Comparison of ENCODE assay signal across 8 mouse cellular contexts in the genomic region with DNA sequence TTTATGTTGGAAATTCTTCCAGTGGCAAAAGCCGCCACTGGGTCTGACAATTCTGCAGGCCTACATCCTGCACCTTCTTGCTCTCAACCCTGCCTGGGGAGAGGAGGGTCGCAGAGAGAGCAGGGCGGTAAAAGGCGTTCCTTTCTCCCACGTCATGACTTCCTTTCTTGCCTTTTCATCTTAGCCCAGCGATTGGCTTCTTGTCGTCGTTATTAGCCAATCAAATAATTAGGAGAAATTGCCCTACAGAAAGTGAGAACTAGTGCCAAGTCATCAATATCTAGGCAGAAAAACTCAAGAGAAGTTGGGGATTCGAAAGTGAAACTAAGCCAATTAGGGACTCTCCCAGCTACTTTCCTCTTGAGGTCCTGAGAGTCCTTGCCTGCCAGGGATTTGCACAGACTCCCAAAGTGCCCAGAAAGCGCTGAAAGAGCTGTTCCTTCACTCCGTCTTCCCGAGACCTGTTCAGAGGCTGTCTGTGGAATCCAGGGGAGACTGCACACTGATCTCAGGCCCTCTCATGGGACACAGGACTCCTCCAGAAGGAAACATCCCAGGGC. TPM values are rescaled to one million over a fixed set of nuclear protein-coding genes. Genes with fewer than 3 reads are reported as not detected.
DNase-seq lines count a peak whose midpoint lies in the region; ATAC-seq and TF ChIP-seq lines count a peak whose summit lies in the region.
"Not testable (repeated sequence)": the region's sequence is repeated elsewhere in the genome, so short reads cannot be mapped to it uniquely, and the experiment has no call there.

A gene (minus strand): TSS at position 138 of the 560 bp plus-strand sequence.
A gene (plus strand): TSS at position 352 of the 560 bp plus-strand sequence.

- WGBS in hindbrain, embryonic 12.5 days = 1% methylated on average over 12 of the region's 12 CpGs
- WGBS in lung, embryonic 16.5 days = under 1% methylated on average over 12 of the region's 12 CpGs
- WGBS in olfactory bulb, adult 2 months = 0% methylated on average over 12 of the region's 12 CpGs

- peak; percentile 55; the same call in 1 of the 2 replicates for TF ChIP-seq POLR2A in olfactory bulb, adult 2 months (IDR thresholded peaks at IDR 0.05; ENCODE audit: insufficient read depth, low read depth, low read length)

- not testable (repeated sequence) for H3K4me1 ChIP-seq in hindbrain, embryonic 12.5 days; lung, embryonic 16.5 days (replicated peaks; ENCODE audit: control insufficient read depth, insufficient read depth, low read length); olfactory bulb, adult 2 months (ENCODE audit: control insufficient read depth, insufficient read depth, low read length)

- H3K27ac ChIP-seq in hindbrain, embryonic 12.5 days; olfactory bulb, adult 2 months (ENCODE audit: insufficient read depth, low read depth, low read length): not testable (repeated sequence)
- peak within 1 kb of the TSS; percentile 25 for H3K27ac ChIP-seq in lung, embryonic 16.5 days (ENCODE audit: low read length)

- peak within 1 kb of the TSS; percentile 68 for H3K4me2 ChIP-seq in hindbrain, embryonic 12.5 days (replicated peaks)
- peak within 1 kb of the TSS; percentile 74 for H3K4me2 ChIP-seq in lung, embryonic 16.5 days (ENCODE audit: low read depth, low read length)

- ATAC-seq in hindbrain, embryonic 12.5 days (ENCODE audit: low FRiP score) = peak; percentile 93
- peak; percentile 99 for ATAC-seq in lung, embryonic 16.5 days (ENCODE audit: low read depth)

- H3K27me3 ChIP-seq in hindbrain, embryonic 12.5 days; lung, embryonic 16.5 days (ENCODE audit: control insufficient read depth, insufficient read depth, low read depth, low read length): not testable (repeated sequence)

- H3K36me3 ChIP-seq in hindbrain, embryonic 12.5 days; lung, embryonic 16.5 days (ENCODE audit: control insufficient read depth, insufficient read depth, low read length): not testable (repeated sequence)

- peak within 1 kb of the TSS; percentile 55 for H3K9ac ChIP-seq in hindbrain, embryonic 12.5 days
- H3K9ac ChIP-seq in lung, embryonic 16.5 days (ENCODE audit: low read length) = peak within 1 kb of the TSS; percentile 61

- H3K4me3 ChIP-seq in hindbrain, embryonic 12.5 days = peak within 1 kb of the TSS; percentile 29
- H3K4me3 ChIP-seq in lung, embryonic 16.5 days (ENCODE audit: low read length) = peak within 1 kb of the TSS; percentile 51
- peak within 1 kb of the TSS; percentile 56 for H3K4me3 ChIP-seq in olfactory bulb, adult 2 months (ENCODE audit: insufficient read depth, low read depth, low read length)

- peak; percentile 94 for DNase-seq in MN1 (ENCODE audit: low spot score)
- DNase-seq in cerebellum, adult 9-10 months = peak; percentile 91
- peak; percentile 74 for DNase-seq in forelimb bud, embryonic 11.5 days (ENCODE audit: low read depth, low spot score)
- DNase-seq in layer of hippocampus, adult 9-11 months = peak; percentile 91
- peak; percentile 82 for DNase-seq in thymus, postnatal 25 days

- not testable (repeated sequence) for TF ChIP-seq CTCF in olfactory bulb, adult 2 months (IDR thresholded peaks at IDR 0.05; ENCODE audit: insufficient read depth, low read depth, low read length)

- not testable (repeated sequence) for H3K9me3 ChIP-seq in hindbrain, embryonic 12.5 days (replicated peaks); lung, embryonic 16.5 days (ENCODE audit: control insufficient read depth, low read length)

RNA-seq across cellular contexts. Expression of the first gene that starts in this region (rescaled TPM):
- polyA plus RNA-seq in hindbrain, embryonic 12.5 days (2016; fragmentation: Nextera tagmentation; extraction: Ambion mirVana) = 7.8 and 9.2 TPM in 2 replicates
- 18.8 and 19.4 TPM in 2 replicates for polyA plus RNA-seq in lung, embryonic 16.5 days (2015; fragmentation: Nextera tagmentation; extraction: Ambion mirVana)
- not detected in 2 replicates for polyA plus RNA-seq in olfactory bulb, adult 2 months (2012; ENCODE audit: insufficient read depth, insufficient read length, low replicate concordance, missing spikeins)

RNA-seq across cellular contexts. Expression of the second gene that starts in this region (rescaled TPM):
- polyA plus RNA-seq in hindbrain, embryonic 12.5 days (2016; fragmentation: Nextera tagmentation; extraction: Ambion mirVana) = not detected in 2 replicates
- polyA plus RNA-seq in lung, embryonic 16.5 days (2015; fragmentation: Nextera tagmentation; extraction: Ambion mirVana) = not detected in 2 replicates
- polyA plus RNA-seq in olfactory bulb, adult 2 months (2012; ENCODE audit: insufficient read depth, insufficient read length, low replicate concordance, missing spikeins) = not detected in 2 replicates
